Mouse (Mus musculus): ENCODE results near the gene Rad17. TPM values are rescaled to one million over a fixed set of nuclear protein-coding genes. Genes with fewer than 3 reads are reported as not detected.

Gene Rad17
- 20.3 TPM in 2 replicates for polyA plus RNA-seq (2014; fragmentation: Nextera tagmentation; extraction: Ambion mirVana)

- peak; percentile 99 for ATAC-seq (replicated peaks; ENCODE audit: low FRiP score, low TSS enrichment, low read depth)
- H3K27me3 ChIP-seq (replicated peaks; ENCODE audit: control insufficient read depth, insufficient read depth, low read length): no peaks in the 10 kb centered on the region
- peak within 1 kb of the TSS; percentile 98 for H3K4me3 ChIP-seq (ENCODE audit: low read depth, low read length)
- peak within 1 kb of the TSS; percentile 85 for H3K4me2 ChIP-seq (ENCODE audit: low read length)
- H3K27ac ChIP-seq (ENCODE audit: low read depth): peak within 1 kb of the TSS; percentile 97
- DNase-seq (ENCODE audit: low spot score): peak; percentile 99
- peak within 1 kb of the TSS; percentile 84 for H3K9ac ChIP-seq (ENCODE audit: low read length)
- peaks cover 24% of the 10 kb centered on the region for H3K36me3 ChIP-seq (ENCODE audit: control insufficient read depth, insufficient read depth, low read length)
- no peaks in the 10 kb centered on the region for H3K9me3 ChIP-seq (ENCODE audit: control insufficient read depth, low read length)
- under 1% methylated on average over 73 of the region's 73 CpGs for WGBS
- H3K4me1 ChIP-seq (replicated peaks; ENCODE audit: control insufficient read depth, insufficient read depth, low read length): peaks cover 7% of the 10 kb centered on the region
These were observed at the start of gene Rad17, which contains the start of gene Ak6 for GRCm38 (mm10) chr13:100650550-100651438. Gene Rad17 (minus strand): TSS chr13:100651051. Gene Ak6 (plus strand): TSS chr13:100650979.

DNA sequence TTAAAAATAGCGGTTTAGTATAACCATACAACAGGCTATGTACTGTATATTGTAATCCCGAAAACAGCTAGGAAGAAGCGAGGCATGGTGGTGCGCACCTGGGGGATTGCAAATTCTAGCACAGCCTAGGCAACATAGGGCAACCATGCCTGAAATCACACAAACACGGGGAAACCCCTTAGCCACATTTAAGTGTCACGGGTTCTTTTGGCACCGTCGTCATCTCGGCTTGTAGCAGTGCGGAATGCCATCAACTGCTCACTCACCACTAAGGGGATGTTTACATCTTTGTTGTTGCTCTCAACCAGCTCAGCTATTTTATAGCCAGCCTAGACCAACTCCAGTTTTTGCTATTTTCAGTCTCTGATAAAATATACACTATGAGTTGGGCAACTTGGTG is 48.0 kb upstream of the Rad17 start:
- Histone ChIP-seq H3K4me1 (replicated peaks; ENCODE audit: control insufficient read depth, insufficient read depth, low read length) (no peaks in the 10 kb centered on the region), H3K9me3 (ENCODE audit: control insufficient read depth, low read length) (no peaks in the 10 kb centered on the region), H3K4me3 (ENCODE audit: low read depth, low read length) (no peak overlapping the region), H3K36me3 (ENCODE audit: control insufficient read depth, insufficient read depth, low read length) (peaks cover 77% of the 10 kb centered on the region), H3K27me3 (replicated peaks; ENCODE audit: control insufficient read depth, insufficient read depth, low read length) (no peaks in the 10 kb centered on the region), H3K27ac (ENCODE audit: low read depth) (no peak overlapping the region), H3K4me2 (ENCODE audit: low read length) (no peak overlapping the region), H3K9ac (ENCODE audit: low read length) (no peak overlapping the region)
- 92% methylated on average over 10 of the region's 10 CpGs for WGBS
- DNase-seq (ENCODE audit: low spot score) (no peak), ATAC-seq (replicated peaks; ENCODE audit: low FRiP score, low TSS enrichment, low read depth) (no peak)

DNA sequence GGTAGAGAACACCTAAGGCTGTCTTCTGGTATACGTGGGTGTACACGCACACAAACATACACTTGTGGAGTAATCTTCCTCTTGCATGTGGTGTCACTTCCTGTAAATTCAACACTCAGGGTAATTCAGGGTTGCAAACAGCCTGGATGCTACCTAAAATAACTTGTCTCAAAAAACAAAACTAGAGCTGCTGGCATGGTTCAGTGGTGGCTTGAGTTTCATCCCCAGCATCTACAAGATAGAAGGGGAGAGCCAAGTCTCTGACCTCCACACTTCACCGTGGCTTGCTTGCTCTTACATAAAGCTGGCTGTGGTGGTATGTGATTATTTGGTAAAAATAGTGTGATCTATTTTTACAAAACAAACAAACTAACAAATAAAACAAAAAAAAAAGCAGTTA is 46.7 kb upstream of the Rad17 start:
- Histone ChIP-seq H3K9ac (ENCODE audit: low read length) (no peak overlapping the region), H3K27ac (ENCODE audit: low read depth) (no peak overlapping the region), H3K4me2 (ENCODE audit: low read length) (no peak overlapping the region), H3K4me1 (replicated peaks; ENCODE audit: control insufficient read depth, insufficient read depth, low read length) (no peaks in the 10 kb centered on the region), H3K36me3 (ENCODE audit: control insufficient read depth, insufficient read depth, low read length) (peaks cover 64% of the 10 kb centered on the region), H3K4me3 (ENCODE audit: low read depth, low read length) (no peak overlapping the region), H3K27me3 (replicated peaks; ENCODE audit: control insufficient read depth, insufficient read depth, low read length) (no peaks in the 10 kb centered on the region), H3K9me3 (ENCODE audit: control insufficient read depth, low read length) (no peaks in the 10 kb centered on the region)
- 91% methylated on average over 3 of the region's 3 CpGs for WGBS
- ATAC-seq (replicated peaks; ENCODE audit: low FRiP score, low TSS enrichment, low read depth) (no peak), DNase-seq (ENCODE audit: low spot score) (no peak)

GRCm38 (mm10) chr13:100687513-100687912 is 36.7 kb upstream of the Rad17 start:
- ATAC-seq (replicated peaks; ENCODE audit: low FRiP score, low TSS enrichment, low read depth): no peak
- DNase-seq (ENCODE audit: low spot score): no peak
- H3K4me1 ChIP-seq (replicated peaks; ENCODE audit: control insufficient read depth, insufficient read depth, low read length): no peaks in the 10 kb centered on the region
- no peak overlapping the region for H3K4me2 ChIP-seq (ENCODE audit: low read length)
- no peak overlapping the region for H3K27ac ChIP-seq (ENCODE audit: low read depth)
- no peaks in the 10 kb centered on the region for H3K9me3 ChIP-seq (ENCODE audit: control insufficient read depth, low read length)
- H3K9ac ChIP-seq (ENCODE audit: low read length): no peak overlapping the region
- H3K27me3 ChIP-seq (replicated peaks; ENCODE audit: control insufficient read depth, insufficient read depth, low read length): no peaks in the 10 kb centered on the region
- H3K36me3 ChIP-seq (ENCODE audit: control insufficient read depth, insufficient read depth, low read length): no peaks in the 10 kb centered on the region; the same call in 1 of the 2 replicates
- 68% methylated on average over 7 of the region's 7 CpGs for WGBS
- no peak overlapping the region for H3K4me3 ChIP-seq (ENCODE audit: low read depth, low read length)

- ATAC-seq (replicated peaks; ENCODE audit: low FRiP score, low TSS enrichment, low read depth): no peak
- H3K27me3 ChIP-seq (replicated peaks; ENCODE audit: control insufficient read depth, insufficient read depth, low read length): no peaks in the 10 kb centered on the region
- no peak overlapping the region for H3K4me2 ChIP-seq (ENCODE audit: low read length)
- H3K9me3 ChIP-seq (ENCODE audit: control insufficient read depth, low read length): no peaks in the 10 kb centered on the region
- H3K36me3 ChIP-seq (ENCODE audit: control insufficient read depth, insufficient read depth, low read length): no peaks in the 10 kb centered on the region; the same call in 1 of the 2 replicates
- H3K4me3 ChIP-seq (ENCODE audit: low read depth, low read length): no peak overlapping the region
- H3K9ac ChIP-seq (ENCODE audit: low read length): no peak overlapping the region
- 70% methylated on average over 2 of the region's 2 CpGs for whole genome bisulfite sequencing
- no peaks in the 10 kb centered on the region for H3K4me1 ChIP-seq (replicated peaks; ENCODE audit: control insufficient read depth, insufficient read depth, low read length)
- H3K27ac ChIP-seq (ENCODE audit: low read depth): no peak overlapping the region
- no peak for DNase-seq (ENCODE audit: low spot score)
These were observed 33.5 kb upstream of the Rad17 start for GRCm38 (mm10) chr13:100684355-100684754.

GRCm38 (mm10) chr13:100682837-100683236 is 32.0 kb upstream of the Rad17 start:
- DNase-seq (ENCODE audit: low spot score) (no peak), ATAC-seq (replicated peaks; ENCODE audit: low FRiP score, low TSS enrichment, low read depth) (no peak)
- Histone ChIP-seq H3K9ac (ENCODE audit: low read length) (no peak overlapping the region), H3K27me3 (replicated peaks; ENCODE audit: control insufficient read depth, insufficient read depth, low read length) (no peaks in the 10 kb centered on the region), H3K4me2 (ENCODE audit: low read length) (no peak overlapping the region), H3K27ac (ENCODE audit: low read depth) (no peak overlapping the region), H3K36me3 (ENCODE audit: control insufficient read depth, insufficient read depth, low read length) (no peaks in the 10 kb centered on the region; the same call in 1 of the 2 replicates), H3K4me3 (ENCODE audit: low read depth, low read length) (no peak overlapping the region), H3K4me1 (replicated peaks; ENCODE audit: control insufficient read depth, insufficient read depth, low read length) (no peaks in the 10 kb centered on the region), H3K9me3 (ENCODE audit: control insufficient read depth, low read length) (no peaks in the 10 kb centered on the region)
- 78% methylated on average over 2 of the region's 2 CpGs for WGBS

DNA sequence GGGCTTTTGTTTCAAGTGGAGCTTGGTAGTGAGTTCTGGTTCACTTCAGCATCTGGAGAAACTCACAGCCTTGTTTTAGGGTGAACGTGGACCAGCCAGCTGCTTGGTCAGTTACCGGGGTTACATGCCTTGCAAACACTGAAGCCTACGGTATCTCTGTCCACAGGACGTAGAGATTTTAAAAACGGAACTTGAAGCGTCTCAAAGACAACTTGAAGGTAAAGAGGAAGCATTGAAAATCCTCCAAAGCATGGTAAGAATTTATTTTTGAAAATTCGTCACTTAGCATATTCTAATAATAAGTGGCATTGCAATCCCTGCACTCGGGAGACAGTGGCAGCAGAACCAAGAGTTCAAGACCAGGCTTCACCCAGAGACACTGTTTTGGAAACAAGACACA is 30.8 kb upstream of the Rad17 start:
- no peak overlapping the region for H3K9ac ChIP-seq (ENCODE audit: low read length)
- no peak overlapping the region for H3K4me3 ChIP-seq (ENCODE audit: low read depth, low read length)
- H3K9me3 ChIP-seq (ENCODE audit: control insufficient read depth, low read length): no peaks in the 10 kb centered on the region
- no peaks in the 10 kb centered on the region; the same call in 1 of the 2 replicates for H3K36me3 ChIP-seq (ENCODE audit: control insufficient read depth, insufficient read depth, low read length)
- ATAC-seq (replicated peaks; ENCODE audit: low FRiP score, low TSS enrichment, low read depth): no peak
- DNase-seq (ENCODE audit: low spot score): no peak
- WGBS: 84% methylated on average over 8 of the region's 8 CpGs
- H3K27ac ChIP-seq (ENCODE audit: low read depth): no peak overlapping the region
- no peak overlapping the region for H3K4me2 ChIP-seq (ENCODE audit: low read length)
- no peaks in the 10 kb centered on the region for H3K27me3 ChIP-seq (replicated peaks; ENCODE audit: control insufficient read depth, insufficient read depth, low read length)
- H3K4me1 ChIP-seq (replicated peaks; ENCODE audit: control insufficient read depth, insufficient read depth, low read length): no peaks in the 10 kb centered on the region

GRCm38 (mm10) chr13:100675936-100676635 is 25.2 kb upstream of the Rad17 start:
- DNase-seq (ENCODE audit: low spot score) (no peak), ATAC-seq (replicated peaks; ENCODE audit: low FRiP score, low TSS enrichment, low read depth) (no peak)
- Histone ChIP-seq H3K27ac (ENCODE audit: low read depth) (no peak overlapping the region), H3K27me3 (replicated peaks; ENCODE audit: control insufficient read depth, insufficient read depth, low read length) (no peaks in the 10 kb centered on the region), H3K9me3 (ENCODE audit: control insufficient read depth, low read length) (peaks cover 4% of the 10 kb centered on the region; the same call in 1 of the 2 replicates), H3K4me3 (ENCODE audit: low read depth, low read length) (no peak overlapping the region), H3K9ac (ENCODE audit: low read length) (no peak overlapping the region), H3K4me1 (replicated peaks; ENCODE audit: control insufficient read depth, insufficient read depth, low read length) (no peaks in the 10 kb centered on the region), H3K36me3 (ENCODE audit: control insufficient read depth, insufficient read depth, low read length) (no peaks in the 10 kb centered on the region), H3K4me2 (ENCODE audit: low read length) (no peak overlapping the region)
- 80% methylated on average over 15 of the region's 15 CpGs for WGBS

Measured in intestine, embryonic 14.5 days (tissue).